Mouse (Mus musculus): Measurements from ENCODE around the gene Jade2. TPM values are rescaled to one million over a fixed set of nuclear protein-coding genes. Genes with fewer than 3 reads are reported as not detected.

The Jade2 gene
- total and polyA plus RNA-seq, 3 experiments, result 25.6 to 60.1 (median 58.2) TPM

DNA sequence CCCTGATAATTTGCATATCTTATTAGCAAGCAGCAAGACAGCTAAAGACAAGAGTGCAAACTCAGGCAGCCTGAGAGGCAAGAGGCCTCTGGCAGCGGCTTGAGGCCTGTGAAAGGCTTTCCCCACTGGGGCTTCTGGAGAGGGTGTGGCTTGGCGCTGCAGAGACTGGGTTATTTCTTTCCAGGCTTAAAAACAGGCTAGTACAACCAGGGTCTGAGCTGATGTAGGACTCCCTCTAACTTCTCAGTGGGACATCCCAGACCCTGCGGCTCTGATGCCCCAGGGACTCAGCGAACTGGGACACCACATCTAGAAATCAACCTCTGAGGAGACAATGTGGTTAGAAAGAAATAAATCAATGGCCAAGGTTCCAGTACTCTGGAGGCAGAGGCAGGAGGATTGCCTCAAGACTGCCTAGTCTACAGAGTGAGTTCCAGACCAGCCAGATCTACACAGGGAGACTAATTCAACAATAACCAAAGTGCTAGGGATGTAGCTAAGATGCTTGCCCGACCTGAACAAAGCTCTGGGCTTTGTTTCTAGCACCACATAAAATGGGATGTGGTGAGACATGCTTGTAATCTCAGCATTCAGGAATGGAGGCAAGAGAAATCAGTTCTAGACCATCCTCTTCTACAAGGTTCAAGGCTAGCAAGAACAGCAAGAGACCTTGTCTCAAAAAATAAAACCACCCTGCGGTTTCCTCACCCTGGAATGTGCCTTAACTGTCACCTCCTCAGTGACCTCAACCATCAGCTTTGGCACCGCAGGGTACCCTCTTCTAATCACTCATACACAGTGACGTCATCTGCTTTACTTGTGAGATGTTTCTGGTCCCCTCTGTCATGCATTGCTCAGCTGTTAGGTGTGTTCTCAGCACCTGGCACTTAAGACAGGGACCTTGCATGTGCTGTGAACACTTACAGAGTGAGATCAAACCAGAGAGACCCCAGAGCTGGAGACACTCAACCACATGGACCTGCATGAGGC, 20.0 kb downstream of the Jade2 start (continued):
- peak; percentile 19; the same call in 1 of the 2 replicates for TF ChIP-seq MAFK (IDR thresholded peaks at IDR 0.05; ENCODE audit: insufficient replicate concordance, low read length)
- TF ChIP-seq JUN (IDR thresholded peaks at IDR 0.05; ENCODE audit: insufficient read depth, low read depth, low read length), result peak; percentile 88
- TF ChIP-seq MXI1 (IDR thresholded peaks at IDR 0.05; ENCODE audit: low read depth, low read length), result peak; percentile 47
- TF ChIP-seq KAT2A (IDR thresholded peaks at IDR 0.05; ENCODE audit: insufficient replicate concordance, low read length), result 0 out of 2 replicates have a peak, but pooled peaks have one; percentile 15
- peak; percentile 91 for TF ChIP-seq BHLHE40 (IDR thresholded peaks at IDR 0.05; ENCODE audit: low read depth, low read length)

DNA sequence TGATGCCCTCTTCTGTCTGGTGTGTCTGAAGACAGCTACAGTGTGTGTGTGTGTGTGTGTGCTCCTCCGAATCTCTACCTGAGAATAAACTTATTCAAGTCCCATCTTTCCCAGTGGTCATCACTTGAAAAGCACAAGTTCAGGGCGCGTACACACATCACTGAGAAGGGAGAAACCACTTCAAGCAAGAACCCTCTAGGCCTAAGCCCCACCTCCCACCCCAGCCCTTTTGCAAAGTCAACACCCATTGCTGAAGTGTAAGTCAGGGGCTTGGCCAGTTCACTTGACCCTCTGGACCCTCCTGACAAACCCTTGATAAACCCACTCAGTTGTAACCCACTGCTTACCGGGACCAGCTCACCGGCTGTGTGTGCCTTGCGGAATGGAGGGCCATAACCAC, 20.9 kb downstream of the Jade2 start:
- dilution Hi-C loops (cut with MboI; ENCODE audit: extremely low pct_ligation_motif_present, extremely low pct_unique_long_range_greater_than_20kb, low sequenced_read_pairs), result no loop called here
- in situ Hi-C loops (cut with MboI; ENCODE audit: low pct_ligation_motif_present, low pct_unique_long_range_greater_than_20kb, low sequenced_read_pairs), result no loop called here
- Histone ChIP-seq H3K9me3 (replicated peaks; ENCODE audit: low read length) (peaks cover 5% of the 10 kb centered on the region), H3K79me2 (replicated peaks; ENCODE audit: control insufficient read depth, extremely low read depth, insufficient read depth, poor library complexity, severe bottlenecking) (peaks cover 57% of the 10 kb centered on the region), H3K9ac (ENCODE audit: insufficient read depth, low read depth) (peak overlapping the region; percentile 31; the same call in 1 of the 2 replicates), H3K4me1 (ENCODE audit: control insufficient read depth in 1 of 2, insufficient read depth in 2 of 2) (peaks cover 75 to 97% of the 10 kb centered on the region in 2 experiments), H3K36me3 (replicated peaks in 1 of 2; ENCODE audit: control insufficient read depth in 1 of 2, insufficient read depth in 1 of 2, low read length in 1 of 2) (peaks cover 64 to 80% of the 10 kb centered on the region in 2 experiments), H3K27me3 (replicated peaks) (no peaks in the 10 kb centered on the region), H3K4me2 (ENCODE audit: insufficient read depth, low read depth, poor library complexity, severe bottlenecking) (peak overlapping the region; percentile 35; the same call in 1 of the 2 replicates), H3K4me3 (replicated peaks in 1 of 3; ENCODE audit: low read depth in 2 of 3, low read length in 2 of 3, poor library complexity in 1 of 3) (peak overlapping the region in 2 of 3 experiments; percentile 5 to 11), H3K27ac (ENCODE audit: insufficient read depth, low read depth) (peak overlapping the region; percentile 95)
- DNase-seq (ENCODE audit: extremely low read depth), result peak; percentile 58
- TF ChIP-seq USF2 (conservative IDR thresholded peaks at IDR 0.05; ENCODE audit: low read depth, low read length), result no peak
- TF ChIP-seq MYC (IDR thresholded peaks at IDR 0.05; ENCODE audit: low read depth, low read length), result no peak
- TF ChIP-seq GABPA (IDR thresholded peaks at IDR 0.05; ENCODE audit: insufficient replicate concordance, low read depth, low read length), result no peak
- no peak for TF ChIP-seq MAFK (IDR thresholded peaks at IDR 0.05; ENCODE audit: insufficient replicate concordance, low read length)
- no peak for TF ChIP-seq E2F4 (IDR thresholded peaks at IDR 0.05; ENCODE audit: insufficient replicate concordance, low read depth, low read length)
- TF ChIP-seq USF1 (IDR thresholded peaks at IDR 0.05; ENCODE audit: low read depth, low read length), result no peak
- no peak for TF ChIP-seq NRF1 (IDR thresholded peaks at IDR 0.05; ENCODE audit: low read depth, low read length)
- TF ChIP-seq RCOR1 (conservative IDR thresholded peaks at IDR 0.05; ENCODE audit: low read depth, low read length), result no peak
- no peak for TF ChIP-seq ELF1 (IDR thresholded peaks at IDR 0.05; ENCODE audit: low read depth, low read length)
- 0 out of 2 replicates have a peak, but pooled peaks have one; percentile 25 for TF ChIP-seq TBP (conservative IDR thresholded peaks at IDR 0.05; ENCODE audit: low read depth, low read length)
- 0 out of 2 replicates have a peak, but pooled peaks have one; percentile 6 for TF ChIP-seq CHD2 (IDR thresholded peaks at IDR 0.05; ENCODE audit: low read length)
- no peak for TF ChIP-seq ZNF384 (IDR thresholded peaks at IDR 0.05; ENCODE audit: low read depth, low read length)
- TF ChIP-seq MAX (IDR thresholded peaks at IDR 0.05; ENCODE audit: low read length), result peak; percentile 22; the same call in 1 of the 2 replicates
- no peak for TF ChIP-seq MAZ (IDR thresholded peaks at IDR 0.05; ENCODE audit: low read depth, low read length)
- TF ChIP-seq POLR2AphosphoS2 (IDR thresholded peaks at IDR 0.05; ENCODE audit: low read depth, low read length), result peak; percentile 12
- TF ChIP-seq ZMIZ1 (IDR thresholded peaks at IDR 0.05; ENCODE audit: low read depth, low read length), result no peak
- TF ChIP-seq TCF12 (IDR thresholded peaks at IDR 0.05; ENCODE audit: low read depth, low read length), result no peak
- peak; percentile 2; the same call in 1 of the 2 replicates for TF ChIP-seq CHD1 (IDR thresholded peaks at IDR 0.05; ENCODE audit: low read depth, low read length)
- no peak for TF ChIP-seq JUND (conservative IDR thresholded peaks at IDR 0.05; ENCODE audit: low read depth, low read length)
- no peak for TF ChIP-seq ZKSCAN1 (IDR thresholded peaks at IDR 0.05; ENCODE audit: borderline replicate concordance, low read depth, low read length)
- TF ChIP-seq EP300 (IDR thresholded peaks at IDR 0.05; ENCODE audit: low read length), result no peak
- TF ChIP-seq HCFC1 (IDR thresholded peaks at IDR 0.05; ENCODE audit: low read depth, low read length), result no peak
- TF ChIP-seq NELFE (IDR thresholded peaks at IDR 0.05; ENCODE audit: low read depth, low read length), result no peak
- no peak for TF ChIP-seq BHLHE40 (IDR thresholded peaks at IDR 0.05; ENCODE audit: low read depth, low read length)
